Mouse (Mus musculus) kidney, adult 9 months (tissue): ENCODE measurements around the gene Lrp4.

ENCODE experiments used
- DNase-seq: peaks from one replicate; pipeline ENCODE4 v3.0.0; 2022

Lrp4 gene

DNA sequence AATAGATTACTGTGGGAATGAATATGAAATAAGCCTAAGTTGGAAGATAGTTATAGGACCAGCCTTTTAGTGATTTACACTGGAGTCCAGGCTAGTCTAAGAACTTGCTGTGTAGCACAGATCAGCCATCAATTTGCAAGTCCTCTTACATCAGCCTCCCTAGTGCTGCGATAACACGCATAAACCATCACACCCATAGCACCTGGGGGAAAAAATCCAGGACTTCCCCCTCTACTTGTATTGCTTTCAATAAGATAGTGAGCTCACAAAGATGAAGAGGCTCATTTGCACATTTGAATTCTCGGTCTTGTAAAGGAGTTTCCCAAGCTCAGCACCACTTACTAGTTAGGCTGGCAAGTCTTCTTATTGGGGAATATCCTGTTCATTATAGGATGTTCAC lies 2.9 kb upstream of the Lrp4 start:
- DNase-seq: no peak

DNA sequence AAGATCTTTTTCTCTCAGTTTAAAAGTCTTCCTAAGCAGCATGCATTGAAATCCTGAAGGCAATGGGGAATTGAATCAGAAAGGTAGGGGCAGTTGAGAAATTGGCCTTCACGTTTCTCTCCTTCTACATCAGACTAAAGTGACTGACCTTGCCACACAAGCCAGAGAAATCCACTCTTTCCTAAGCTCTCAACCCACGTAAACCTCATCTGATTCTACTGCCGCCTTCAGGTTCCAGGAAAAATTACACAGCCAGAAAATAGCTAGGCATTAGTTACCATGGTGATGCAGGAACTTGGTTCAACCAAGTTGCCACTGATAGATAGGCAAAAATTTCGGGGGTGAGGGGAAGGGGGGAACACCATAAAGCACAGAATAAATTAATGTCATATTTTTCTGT lies 1.5 kb upstream of the Lrp4 start:
- peak; percentile 63 for DNase-seq

DNA sequence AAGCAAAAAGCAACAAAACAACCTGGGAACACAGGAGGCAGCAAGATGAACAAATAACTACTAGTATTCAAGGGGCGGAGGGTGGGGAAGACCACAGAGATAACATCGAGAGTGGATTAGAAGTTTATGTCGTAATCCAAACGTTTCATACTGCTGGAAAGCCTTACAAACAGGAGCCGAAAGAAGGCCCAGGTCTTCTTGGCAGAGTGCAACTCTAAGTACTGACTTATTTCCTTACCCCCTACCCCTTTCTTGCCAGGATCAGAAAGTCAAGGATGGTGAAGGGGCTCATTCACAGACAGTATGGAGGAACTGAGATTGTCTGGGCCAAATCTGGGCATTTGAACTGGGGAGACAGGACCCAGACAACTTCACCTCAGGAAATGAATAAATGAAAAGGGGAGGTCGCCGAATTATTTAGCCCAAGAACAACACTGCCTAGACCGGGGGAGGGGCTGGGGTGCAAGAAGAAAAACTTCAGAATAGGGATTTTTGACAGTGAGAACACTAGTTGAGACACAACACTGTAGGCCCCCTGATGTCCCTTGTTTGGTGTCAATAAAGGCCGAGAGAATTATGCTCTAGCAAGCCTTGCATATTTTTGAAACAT lies 715 bp upstream of the Lrp4 start:
- DNase-seq: no peak

DNA sequence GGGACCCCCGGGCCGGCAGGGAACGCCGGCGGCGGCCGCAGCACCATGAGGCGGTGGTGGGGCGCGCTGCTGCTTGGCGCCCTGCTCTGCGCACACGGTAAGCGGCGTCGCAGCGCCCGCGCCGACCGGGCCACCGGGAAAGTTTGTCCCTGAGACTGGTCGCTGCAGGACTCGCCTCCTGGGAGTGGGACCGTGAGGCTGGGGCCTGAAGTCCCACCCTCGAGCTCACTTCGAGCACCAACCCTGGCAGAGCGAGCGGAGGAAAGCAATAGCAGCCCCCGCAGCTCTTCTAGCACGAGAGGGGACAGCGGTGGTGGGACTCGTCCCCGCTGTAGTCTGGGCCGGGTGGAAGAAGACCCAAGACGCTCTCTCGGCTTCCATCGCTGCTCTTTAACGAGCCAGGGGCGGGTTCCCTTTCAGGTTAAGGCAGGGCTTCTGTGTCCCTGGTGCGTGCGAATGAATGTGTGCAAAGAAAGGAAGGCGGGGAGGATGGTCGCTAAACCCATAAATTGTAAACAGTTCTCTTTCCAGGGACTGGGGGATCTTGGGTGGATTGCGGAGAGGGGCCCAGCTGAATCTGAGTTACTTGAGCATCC lies 443 bp downstream of the Lrp4 start:
- peak; percentile 40 for DNase-seq

DNA sequence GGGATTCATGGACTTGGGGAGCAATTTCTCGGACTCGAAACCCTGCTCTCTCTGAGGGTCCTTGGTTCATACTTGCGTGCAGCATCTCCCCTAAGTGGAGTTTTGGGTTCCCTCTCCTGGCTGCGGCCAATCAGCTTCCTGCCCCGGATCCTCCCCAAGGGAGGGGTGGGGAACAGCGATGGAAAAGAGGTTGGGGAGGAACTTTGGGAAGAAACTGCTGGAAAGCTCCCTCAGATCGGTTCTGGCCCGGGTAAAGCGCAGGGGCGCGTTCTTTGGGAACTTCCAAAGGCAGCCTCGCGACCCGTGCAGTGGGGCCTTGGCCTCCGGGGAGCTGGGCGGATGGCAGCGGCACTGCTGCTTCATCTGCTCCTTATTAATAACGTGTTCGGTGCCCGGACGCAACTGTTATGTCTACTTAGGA lies 951 bp downstream of the Lrp4 start:
- no peak for DNase-seq

DNA sequence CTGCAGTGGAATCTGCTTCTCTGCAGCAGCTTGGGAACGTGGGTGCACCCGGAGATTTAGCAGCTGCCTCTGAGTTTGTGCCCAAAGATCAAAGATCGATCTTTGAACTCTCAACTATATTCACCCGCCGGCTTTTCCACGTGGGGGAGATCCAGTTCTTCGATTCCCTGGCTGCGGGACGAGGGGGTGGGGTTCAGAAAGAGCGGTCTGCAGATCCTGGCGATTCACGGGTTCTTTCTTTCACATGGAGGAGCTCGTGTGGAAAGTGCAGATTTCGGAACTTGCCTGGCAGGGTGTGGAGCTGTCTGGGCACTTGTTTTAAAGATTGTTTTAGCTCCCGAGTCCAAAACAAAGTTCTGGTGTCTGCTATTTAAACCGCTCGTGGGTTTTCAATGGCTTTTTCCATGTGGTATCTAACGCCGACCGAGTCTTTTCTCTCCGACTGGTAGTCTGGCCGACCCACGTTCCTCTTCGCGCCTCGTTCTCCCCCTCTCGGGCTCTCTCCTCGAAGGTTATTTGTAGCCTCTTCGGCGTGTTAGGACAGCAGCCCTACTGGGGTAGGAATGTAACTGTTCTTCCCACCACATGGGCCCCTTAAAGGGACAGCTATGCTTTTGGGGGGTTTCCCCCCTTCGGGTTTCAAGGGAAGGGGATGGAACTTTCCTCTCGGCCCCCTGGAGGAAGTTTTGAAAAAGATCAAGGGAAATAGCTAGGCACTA lies 1.5 kb downstream of the Lrp4 start:
- peak; percentile 92 for DNase-seq

DNA sequence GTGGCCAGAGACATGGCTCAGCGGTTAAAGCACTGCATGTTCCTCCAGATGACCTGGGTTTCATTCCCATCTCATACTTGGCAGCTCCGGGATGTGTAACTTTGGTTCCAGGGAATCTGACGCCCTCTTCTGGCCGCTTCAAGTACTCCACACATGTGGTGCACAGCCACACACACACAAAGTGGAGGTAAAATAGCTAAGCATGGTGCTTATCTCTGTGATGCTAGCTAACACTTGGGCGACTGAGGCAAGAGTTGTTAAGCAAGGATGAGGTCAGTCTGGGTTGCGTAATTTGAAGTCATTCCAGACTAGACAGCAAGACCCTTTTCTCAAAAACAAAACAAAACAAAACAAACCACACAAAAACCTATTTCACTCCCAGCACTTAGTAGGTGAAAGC lies 2.8 kb downstream of the Lrp4 start:
- DNase-seq: no peak

DNA sequence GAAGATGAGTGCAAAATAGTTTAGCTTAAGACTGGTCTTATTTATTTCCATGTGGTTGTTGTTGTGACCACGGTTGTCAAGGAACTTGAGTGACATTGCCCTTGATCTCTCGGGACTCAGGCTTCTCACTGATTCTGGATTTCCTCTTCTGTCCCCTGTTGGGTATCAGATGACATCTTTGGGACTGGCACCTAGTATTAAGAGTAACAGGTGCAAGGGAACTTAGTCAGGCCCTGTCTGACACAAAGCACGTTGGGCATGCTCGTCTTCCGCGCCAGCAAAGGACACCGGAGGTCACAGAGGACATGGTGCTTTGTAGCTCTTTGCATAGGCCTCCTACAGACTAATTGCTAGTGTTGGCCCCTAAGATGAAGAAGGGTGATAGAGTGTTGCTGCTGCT lies 3.5 kb downstream of the Lrp4 start:
- no peak for DNase-seq

DNA sequence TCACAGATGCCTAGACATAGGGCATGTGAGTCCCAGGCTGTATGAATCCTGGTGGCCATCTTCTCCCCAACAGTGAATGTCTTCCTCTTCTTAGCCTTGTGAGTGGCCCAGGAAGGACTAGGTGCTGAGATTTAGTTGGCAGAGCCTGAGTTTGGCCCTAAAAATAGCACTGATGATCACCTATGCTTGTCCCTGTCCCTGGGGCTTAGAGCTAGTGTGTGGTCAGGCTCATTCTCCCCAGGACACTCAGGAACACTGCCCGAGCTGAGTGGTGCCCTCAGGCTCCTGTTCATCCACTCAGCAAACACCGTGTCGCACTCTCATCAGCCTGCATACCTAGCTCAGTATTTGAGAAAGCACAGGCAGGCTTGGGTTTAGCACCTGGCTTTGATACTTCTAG lies 4.0 kb downstream of the Lrp4 start:
- DNase-seq: no peak

DNA sequence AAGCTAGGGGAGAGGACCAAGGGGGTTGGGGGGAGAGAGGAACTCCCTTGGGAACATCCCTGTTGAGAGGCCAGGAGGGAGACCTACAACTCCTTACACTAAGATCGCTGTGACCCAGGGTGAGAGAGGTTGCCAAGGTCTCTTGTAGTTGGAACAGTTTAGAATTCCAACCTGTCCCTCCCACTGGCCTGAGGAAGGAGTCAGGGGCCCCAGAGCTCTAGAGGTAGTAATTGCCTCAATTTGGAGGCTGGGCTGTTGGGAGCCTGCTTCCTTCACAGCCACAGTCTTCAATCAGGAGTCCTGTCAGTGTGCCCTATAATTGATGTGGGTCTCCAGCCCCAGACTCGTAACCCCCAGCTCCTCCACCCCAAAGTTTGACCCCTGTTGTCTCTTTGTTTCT lies 4.9 kb downstream of the Lrp4 start:
- DNase-seq: no peak

DNA sequence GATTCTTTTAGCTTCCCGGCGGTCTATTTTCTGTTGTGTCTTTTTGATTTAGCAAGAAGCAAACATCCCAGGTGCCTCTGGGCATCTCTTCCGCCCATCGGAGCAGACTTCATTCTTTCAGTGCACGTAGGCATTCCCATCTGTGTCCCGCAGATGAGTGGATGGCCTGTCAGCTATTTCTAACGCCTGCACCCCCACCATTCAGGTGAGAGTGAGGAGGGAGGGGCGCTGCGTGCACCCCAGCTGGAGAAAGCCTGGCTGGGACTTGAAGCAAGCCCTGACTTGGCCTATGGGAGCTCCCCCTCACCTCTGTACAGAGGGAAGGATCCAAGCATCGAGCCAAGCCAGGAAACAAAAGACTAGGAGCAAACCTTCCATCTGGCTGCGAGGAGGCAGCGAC lies 5.4 kb downstream of the Lrp4 start:
- no peak for DNase-seq

DNA sequence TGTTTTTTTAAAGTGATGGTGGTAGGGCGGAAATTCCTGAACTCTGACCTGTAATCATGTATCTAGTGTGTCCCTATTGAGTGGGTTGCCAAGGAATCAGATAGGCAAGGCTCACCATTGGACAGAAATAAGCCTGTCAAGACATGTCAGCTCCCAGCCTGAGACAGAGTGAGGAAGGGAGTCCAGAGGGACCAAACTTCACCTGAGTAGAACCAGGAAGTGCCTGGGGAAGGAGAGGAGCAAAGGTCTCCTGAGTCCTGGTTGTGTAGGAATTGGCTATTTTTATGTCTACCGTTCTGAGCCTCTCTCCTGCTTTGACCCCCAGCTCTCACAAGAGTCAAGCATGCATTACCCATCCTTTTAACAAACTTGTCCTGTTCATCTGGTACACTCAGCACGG lies 8.6 kb downstream of the Lrp4 start:
- DNase-seq: peak; percentile 48

DNA sequence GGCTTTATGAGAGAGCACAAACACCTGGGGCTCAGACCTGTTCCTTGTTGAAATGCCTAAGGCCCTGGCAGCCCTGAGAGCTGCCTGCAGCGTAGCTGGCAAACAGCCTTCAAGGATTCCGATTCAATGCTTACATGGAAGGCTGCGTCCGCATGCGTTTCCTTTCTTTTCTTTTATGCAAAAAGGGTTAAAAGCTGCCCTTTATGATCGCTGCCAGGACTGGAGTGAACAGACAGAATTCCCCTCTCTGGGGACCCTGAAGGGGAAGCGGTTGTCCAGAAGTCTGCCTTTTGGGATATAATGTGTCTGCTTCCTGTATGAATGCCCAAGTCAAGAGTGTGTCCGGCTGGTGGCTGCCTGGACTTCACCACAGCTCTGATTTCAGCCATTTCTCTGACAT lies 10.3 kb downstream of the Lrp4 start:
- no peak for DNase-seq

DNA sequence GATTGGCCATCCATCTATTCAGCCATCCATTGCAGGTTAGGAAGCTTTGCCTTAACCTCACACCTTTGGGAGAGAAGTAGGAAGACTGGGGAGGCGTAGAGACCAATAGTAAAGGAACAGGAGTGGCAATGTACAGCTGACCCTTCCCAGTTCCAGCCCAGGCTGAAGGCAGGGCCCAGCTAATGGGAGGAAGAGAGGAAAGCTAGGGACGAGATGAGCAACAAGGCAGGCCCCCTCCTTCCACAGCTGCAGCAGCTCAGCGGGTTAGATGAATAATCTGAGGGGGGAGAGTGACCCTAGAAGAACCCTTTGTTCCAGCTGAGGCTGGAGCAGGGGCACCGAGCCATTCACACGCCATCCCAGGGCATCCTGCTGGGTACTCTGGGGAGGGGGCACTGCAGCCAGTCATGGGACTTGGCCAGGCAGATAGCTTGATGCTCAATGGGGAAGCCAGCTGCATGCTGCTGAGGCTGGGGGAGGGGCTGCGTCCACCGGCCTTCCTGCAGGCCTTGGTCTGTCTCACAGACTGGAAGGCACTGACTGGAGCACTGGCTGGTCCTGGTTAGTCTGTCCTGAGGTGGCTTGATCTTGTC lies 12.8 kb downstream of the Lrp4 start:
- DNase-seq: no peak

DNA sequence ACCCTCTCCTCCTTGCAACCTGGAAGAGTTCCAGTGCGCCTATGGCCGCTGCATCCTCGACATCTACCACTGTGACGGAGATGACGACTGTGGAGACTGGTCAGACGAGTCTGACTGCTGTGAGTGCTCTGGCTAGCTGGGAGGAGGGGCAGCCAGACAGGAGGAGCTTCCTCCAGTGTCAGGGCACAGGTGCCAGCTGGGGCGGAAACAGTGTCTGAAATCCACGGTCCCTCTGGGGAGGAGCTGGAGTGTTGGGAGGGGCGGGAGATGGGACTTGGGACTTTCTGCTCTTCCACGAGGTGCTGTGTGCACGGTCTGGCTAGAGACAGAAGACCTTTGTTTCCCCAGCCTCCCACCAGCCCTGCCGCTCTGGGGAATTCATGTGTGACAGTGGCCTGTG lies 17.0 kb downstream of the Lrp4 start:
- DNase-seq: peak; percentile 68

DNA sequence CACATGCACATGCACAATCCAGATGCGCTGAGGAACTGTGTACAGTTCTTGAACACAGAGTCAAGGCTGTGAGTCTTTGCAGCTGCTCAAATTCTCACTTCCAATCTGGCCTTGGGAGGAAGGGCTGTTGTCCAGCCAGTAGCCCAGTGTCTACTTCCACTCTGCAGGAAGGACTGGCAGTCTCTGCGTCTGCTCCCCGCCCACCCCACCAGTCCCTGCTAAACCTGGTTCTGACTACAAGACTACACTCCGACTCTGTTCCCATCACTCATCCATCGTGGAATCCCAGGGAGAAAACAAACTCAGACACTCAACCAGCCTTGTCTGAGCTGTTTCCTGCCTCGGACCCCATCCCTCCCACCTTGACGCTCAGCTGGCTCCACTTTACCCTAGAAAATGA lies 18.5 kb downstream of the Lrp4 start:
- DNase-seq: no peak

DNA sequence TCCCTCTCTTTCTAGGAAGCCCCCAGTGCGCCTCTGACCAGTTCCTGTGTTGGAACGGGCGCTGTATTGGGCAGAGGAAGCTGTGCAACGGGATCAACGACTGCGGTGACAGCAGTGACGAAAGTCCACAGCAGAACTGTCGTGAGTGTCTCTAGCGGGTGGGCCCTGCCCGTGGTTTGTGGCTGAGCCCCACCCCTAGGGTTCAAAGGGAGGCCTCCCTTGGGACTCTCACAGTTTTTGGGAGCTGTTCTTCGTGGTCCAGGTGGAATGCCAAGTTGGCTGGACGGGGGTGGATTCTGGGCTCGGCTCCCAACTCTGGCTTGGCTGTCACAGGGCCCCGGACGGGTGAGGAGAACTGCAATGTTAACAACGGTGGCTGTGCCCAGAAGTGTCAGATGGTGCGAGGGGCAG lies 18.9 kb downstream of the Lrp4 start:
- peak; percentile 20 for DNase-seq

DNA sequence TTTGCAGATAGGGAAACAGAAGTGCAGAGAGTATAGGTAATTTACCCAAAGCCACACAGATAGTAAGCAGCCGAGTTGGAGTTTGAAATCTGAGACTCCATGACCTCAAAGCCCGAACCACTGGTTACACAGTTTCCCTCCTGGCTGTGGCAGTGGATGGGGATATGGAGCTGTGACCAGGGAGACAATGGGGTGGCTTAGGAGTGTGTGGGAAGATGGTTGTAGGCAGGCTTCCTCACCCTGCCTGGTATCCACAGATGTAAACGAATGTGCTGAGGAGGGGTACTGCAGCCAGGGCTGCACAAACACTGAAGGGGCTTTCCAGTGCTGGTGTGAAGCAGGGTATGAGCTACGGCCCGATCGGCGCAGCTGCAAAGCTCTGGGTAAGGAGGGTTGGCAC lies 19.5 kb downstream of the Lrp4 start:
- DNase-seq: no peak

DNA sequence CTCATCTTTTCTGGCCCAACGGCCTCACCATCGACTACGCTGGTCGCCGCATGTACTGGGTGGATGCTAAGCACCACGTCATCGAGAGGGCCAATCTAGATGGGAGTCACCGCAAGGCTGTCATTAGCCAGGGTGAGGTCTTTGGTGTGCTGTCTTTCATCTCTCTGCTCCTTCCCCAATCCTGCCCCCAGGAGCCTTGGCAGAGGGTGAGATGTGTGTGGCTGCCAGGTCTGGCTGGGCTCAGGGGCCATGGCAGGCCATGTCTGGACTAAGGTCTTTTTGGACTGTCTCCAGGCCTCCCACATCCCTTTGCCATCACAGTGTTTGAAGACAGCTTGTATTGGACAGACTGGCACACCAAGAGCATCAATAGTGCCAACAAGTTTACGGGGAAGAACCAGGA lies 23.1 kb downstream of the Lrp4 start:
- no peak for DNase-seq

DNA sequence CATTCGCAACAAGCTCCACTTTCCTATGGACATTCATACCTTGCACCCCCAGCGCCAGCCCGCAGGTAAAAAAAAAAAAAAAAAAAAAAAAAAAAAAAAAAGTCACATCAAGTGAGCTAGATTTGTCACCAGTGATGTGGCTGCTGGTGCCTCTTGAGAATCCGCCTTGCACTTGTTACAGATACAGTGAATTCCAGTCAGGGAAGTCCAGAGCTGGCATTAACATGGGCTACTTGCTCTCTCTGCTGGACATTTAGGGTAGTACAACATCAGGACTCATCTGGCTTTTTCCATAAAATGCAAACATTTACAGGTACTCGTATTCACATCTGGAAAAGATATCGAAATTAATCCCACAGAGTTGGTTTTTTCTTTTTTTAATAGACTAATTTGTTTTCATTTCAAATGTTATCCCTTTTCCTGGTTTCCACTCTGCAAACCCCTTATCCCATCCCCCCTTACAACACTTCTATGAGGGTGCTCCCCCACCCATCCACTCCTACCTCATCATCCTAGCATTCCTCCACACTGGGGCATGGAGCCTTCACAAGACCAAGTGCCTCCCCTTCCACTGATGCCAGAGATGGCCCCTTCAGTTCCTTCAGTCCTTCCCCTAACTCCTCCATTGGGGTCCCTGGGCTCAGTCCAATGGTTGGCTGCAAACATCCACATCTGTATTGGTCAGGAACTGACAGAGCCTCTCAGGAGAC lies 23.6 kb downstream of the Lrp4 start:
- peak; percentile 81 for DNase-seq

DNA sequence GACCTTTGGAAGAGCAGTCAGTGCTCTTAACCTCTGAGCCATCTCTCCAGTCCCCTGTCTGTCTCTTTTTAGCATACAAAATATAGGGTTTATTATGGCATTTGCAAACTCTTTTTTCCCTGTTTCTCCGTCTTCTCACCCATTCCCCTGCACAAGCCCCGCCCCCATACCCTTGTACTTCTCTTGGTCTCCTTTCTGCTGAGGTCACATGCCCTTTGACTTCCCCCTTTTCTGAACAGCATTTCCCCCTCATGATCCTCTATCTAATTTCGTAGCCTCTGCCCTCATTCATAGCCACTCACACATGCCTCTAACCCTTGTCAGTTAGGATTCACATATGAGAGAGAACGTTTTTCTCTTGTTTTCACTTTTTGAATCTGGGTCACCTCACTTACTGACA lies 27.4 kb downstream of the Lrp4 start:
- DNase-seq: no peak

DNA sequence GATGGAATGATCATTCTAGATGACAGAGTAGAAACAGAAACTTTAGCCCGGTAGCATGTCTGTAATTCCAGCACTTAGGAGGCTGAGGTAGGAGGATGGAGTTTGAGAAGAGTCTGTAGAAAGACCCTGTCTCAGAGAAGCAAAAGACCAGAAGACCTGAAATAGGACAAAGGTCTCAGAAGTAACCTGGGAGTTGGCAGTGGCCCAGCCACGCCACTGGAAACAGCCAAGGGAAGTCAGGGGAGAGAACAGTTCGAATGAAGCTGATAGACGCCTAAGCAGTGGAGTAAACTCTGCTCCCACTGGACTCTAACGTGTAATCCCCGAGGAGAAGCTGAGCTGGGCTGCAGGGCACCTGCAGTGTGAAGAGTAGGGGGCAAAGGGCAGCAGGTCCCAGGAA lies 27.9 kb downstream of the Lrp4 start:
- peak; percentile 24 for DNase-seq

DNA sequence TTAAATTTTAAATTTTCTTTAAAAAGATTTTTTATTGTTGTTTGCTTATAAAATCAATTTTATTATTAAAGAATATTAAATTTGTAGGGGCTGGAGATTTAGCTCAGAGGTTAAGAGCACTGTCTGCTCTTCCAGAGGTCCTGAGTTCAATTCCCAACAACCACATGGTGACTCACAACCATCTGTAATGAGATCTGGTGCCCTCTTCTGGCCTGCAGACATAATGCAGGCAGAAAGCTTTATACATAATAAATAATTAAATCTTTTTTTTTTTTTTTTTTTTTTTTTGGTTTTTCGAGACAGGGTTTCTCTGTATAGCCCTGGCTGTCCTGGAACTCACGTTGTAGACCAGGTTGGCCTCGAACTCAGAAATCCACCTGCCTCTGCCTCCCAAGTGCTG lies 30.0 kb downstream of the Lrp4 start:
- DNase-seq: peak; percentile 55
